Mouse (Mus musculus) spleen, adult 12 weeks (tissue): ENCODE measurements around the gene Atp13a1.

ENCODE experiments used
- DNase-seq: peaks from one replicate; pipeline ENCODE4 v3.0.0; 2022; ENCODE audit warnings: low spot score

The Atp13a1 gene

GRCm38 (mm10) chr8:69849899-69850298, 58.9 kb downstream of the Atp13a1 start:
- no peak for DNase-seq

GRCm38 (mm10) chr8:69850926-69851506, 60.1 kb downstream of the Atp13a1 start:
- no peak for DNase-seq

GRCm38 (mm10) chr8:69853869-69854268, 62.9 kb downstream of the Atp13a1 start:
- DNase-seq, result no peak
